Mouse (Mus musculus) G1E (cell line): Measurements from ENCODE around the gene Notch2.

Source experiments
- CTCF ChIP-seq: IDR thresholded peaks from 2 replicates; pipeline ENCODE4 v1.5.1; 2012; ENCODE audit warnings: low read depth, low read length, inconsistent platforms, mixed read lengths
- POLR2AphosphoS5 ChIP-seq: IDR thresholded peaks from 2 replicates; pipeline ENCODE4 v1.6.1; 2012; ENCODE audit warnings: low read depth, low read length, inconsistent platforms; ENCODE audit not compliant: insufficient replicate concordance
- TAL1 ChIP-seq: conservative IDR thresholded peaks from 2 replicates; pipeline ENCODE4 v1.6.1; 2012; ENCODE audit warnings: low read depth, low read length, inconsistent platforms, mixed read lengths

- no peak for TF ChIP-seq CTCF
- no peak for TF ChIP-seq POLR2AphosphoS5
- no peak for TF ChIP-seq TAL1
These were observed 95.1 kb downstream of the Notch2 start for GRCm38 (mm10) chr3:98108416-98108815.
